Mouse (Mus musculus): ENCODE measurements around the gene Hook2. TPM values are rescaled to one million over a fixed set of nuclear protein-coding genes. Genes with fewer than 3 reads are reported as not detected.

Hook2 gene
- polyA plus RNA-seq, 1 experiment from 2014 or later, result 28.8 TPM

- Histone ChIP-seq H3K4me3 (no peak overlapping the region), H3K9me3 (no peaks in the 10 kb centered on the region), H3K27ac (no peak overlapping the region), H3K4me1 (peaks cover 24% of the 10 kb centered on the region), H3K4me2 (no peak overlapping the region), H3K27me3 (no peaks in the 10 kb centered on the region), H3K9ac (no peak overlapping the region), H3K36me3 (peaks cover 17% of the 10 kb centered on the region)
- no peak for ATAC-seq (ENCODE audit: insufficient number of reproducible peaks, low FRiP score, low TSS enrichment, low read depth)
- WGBS, result 87% methylated on average over 4 of the region's 4 CpGs
These were observed 26.5 kb upstream of the Hook2 start for GRCm38 (mm10) chr8:84963952-84964351.

- H3K4me2 ChIP-seq, result peak overlapping the region; percentile 79
- peak overlapping the region; percentile 82 for H3K27ac ChIP-seq
- peak; percentile 78 for ATAC-seq (ENCODE audit: insufficient number of reproducible peaks, low FRiP score, low TSS enrichment, low read depth)
- H3K36me3 ChIP-seq, result peaks cover 8% of the 10 kb centered on the region; the same call in 1 of the 2 replicates
- peak overlapping the region; percentile 64 for H3K9ac ChIP-seq
- H3K4me1 ChIP-seq, result peaks cover 33% of the 10 kb centered on the region
- H3K4me3 ChIP-seq, result peak overlapping the region; percentile 65
- 0% methylated on average over 41 of the region's 41 CpGs for WGBS
- no peaks in the 10 kb centered on the region for H3K9me3 ChIP-seq
- no peaks in the 10 kb centered on the region for H3K27me3 ChIP-seq
These were observed 24.6 kb upstream of the Hook2 start for GRCm38 (mm10) chr8:84965731-84966291.

GRCm38 (mm10) chr8:84966603-84967002, 23.8 kb upstream of the Hook2 start:
- Histone ChIP-seq H3K4me1 (peaks cover 39% of the 10 kb centered on the region), H3K27me3 (no peaks in the 10 kb centered on the region), H3K4me3 (peak overlapping the region; percentile 65; the same call in 1 of the 2 replicates), H3K4me2 (peak overlapping the region; percentile 79; the same call in 1 of the 2 replicates), H3K9ac (no peak overlapping the region), H3K27ac (peak overlapping the region; percentile 55), H3K9me3 (no peaks in the 10 kb centered on the region), H3K36me3 (peaks cover 14% of the 10 kb centered on the region)
- no peak for ATAC-seq (ENCODE audit: insufficient number of reproducible peaks, low FRiP score, low TSS enrichment, low read depth)
- WGBS, result 57% methylated on average over 3 of the region's 3 CpGs

- peaks cover 40% of the 10 kb centered on the region for H3K4me1 ChIP-seq
- 90% methylated on average over 13 of the region's 13 CpGs for WGBS
- no peak overlapping the region for H3K4me3 ChIP-seq
- no peaks in the 10 kb centered on the region for H3K9me3 ChIP-seq
- H3K4me2 ChIP-seq, result no peak overlapping the region
- H3K27me3 ChIP-seq, result no peaks in the 10 kb centered on the region
- H3K36me3 ChIP-seq, result peaks cover 21% of the 10 kb centered on the region
- H3K9ac ChIP-seq, result no peak overlapping the region
- ATAC-seq (ENCODE audit: insufficient number of reproducible peaks, low FRiP score, low TSS enrichment, low read depth), result no peak
- peak overlapping the region; percentile 87; the same call in 1 of the 2 replicates for H3K27ac ChIP-seq
These were observed 22.7 kb upstream of the Hook2 start for GRCm38 (mm10) chr8:84967532-84968304.

- Histone ChIP-seq H3K4me1 (peaks cover 40% of the 10 kb centered on the region), H3K27ac (peak overlapping the region; percentile 87), H3K4me2 (peak overlapping the region; percentile 83), H3K36me3 (peaks cover 29% of the 10 kb centered on the region), H3K4me3 (peak overlapping the region; percentile 58), H3K9ac (peak overlapping the region; percentile 64), H3K27me3 (no peaks in the 10 kb centered on the region), H3K9me3 (no peaks in the 10 kb centered on the region)
- no peak for ATAC-seq (ENCODE audit: insufficient number of reproducible peaks, low FRiP score, low TSS enrichment, low read depth)
- WGBS, result 8% methylated on average over 2 of the region's 2 CpGs
These were observed 21.8 kb upstream of the Hook2 start for GRCm38 (mm10) chr8:84968650-84969049.

GRCm38 (mm10) chr8:84969241-84970134, 20.9 kb upstream of the Hook2 start, which contains the start of the genes Gm49661, Prdx2 and Rnaseh2a:
TSS of gene Gm49661 (minus strand) at chr8:84969433.
TSS of gene Prdx2 (plus strand) at chr8:84969587.
TSS of gene Rnaseh2a (minus strand) at chr8:84969767.
- Histone ChIP-seq H3K27me3 (no peaks in the 10 kb centered on the region), H3K4me2 (peak within 1 kb of the TSS; percentile 83), H3K4me3 (peak within 1 kb of the TSS; percentile 58), H3K9ac (peak within 1 kb of the TSS; percentile 64), H3K4me1 (peaks cover 40% of the 10 kb centered on the region), H3K27ac (peak within 1 kb of the TSS; percentile 87), H3K36me3 (peaks cover 37% of the 10 kb centered on the region), H3K9me3 (no peaks in the 10 kb centered on the region)
- ATAC-seq (ENCODE audit: insufficient number of reproducible peaks, low FRiP score, low TSS enrichment, low read depth), result peak; percentile 66
- under 1% methylated on average over 56 of the region's 56 CpGs for WGBS

GRCm38 (mm10) chr8:84970135-84970790, 20.1 kb upstream of the Hook2 start:
- no peak for ATAC-seq (ENCODE audit: insufficient number of reproducible peaks, low FRiP score, low TSS enrichment, low read depth)
- peaks cover 36% of the 10 kb centered on the region for H3K4me1 ChIP-seq
- H3K36me3 ChIP-seq, result peaks cover 44% of the 10 kb centered on the region

GRCm38 (mm10) chr8:84970913-84971312, 19.5 kb upstream of the Hook2 start:
- no peaks in the 10 kb centered on the region for H3K9me3 ChIP-seq
- H3K4me2 ChIP-seq, result peak overlapping the region; percentile 83
- H3K27me3 ChIP-seq, result no peaks in the 10 kb centered on the region
- peaks cover 44% of the 10 kb centered on the region for H3K36me3 ChIP-seq
- peak overlapping the region; percentile 58 for H3K4me3 ChIP-seq
- WGBS, result 58% methylated on average over 5 of the region's 5 CpGs
- 0 out of 2 replicates have a peak overlapping the region, but pooled peaks have one; percentile 26 for H3K9ac ChIP-seq
- H3K4me1 ChIP-seq, result peaks cover 37% of the 10 kb centered on the region
- ATAC-seq (ENCODE audit: insufficient number of reproducible peaks, low FRiP score, low TSS enrichment, low read depth), result no peak
- no peak overlapping the region for H3K27ac ChIP-seq

More at GRCm38 (mm10) chr8:84970135-84970790, 20.1 kb upstream of the Hook2 start:
- H3K4me3 ChIP-seq, result peak overlapping the region; percentile 58
- peak overlapping the region; percentile 83 for H3K4me2 ChIP-seq
- 6% methylated on average over 21 of the region's 21 CpGs for WGBS
- peak overlapping the region; percentile 64 for H3K9ac ChIP-seq
- no peaks in the 10 kb centered on the region for H3K9me3 ChIP-seq
- H3K27ac ChIP-seq, result peak overlapping the region; percentile 87
- H3K27me3 ChIP-seq, result no peaks in the 10 kb centered on the region

GRCm38 (mm10) chr8:84973079-84973478, 17.3 kb upstream of the Hook2 start:
- Histone ChIP-seq H3K27ac (no peak overlapping the region), H3K4me1 (peaks cover 50% of the 10 kb centered on the region), H3K9ac (no peak overlapping the region), H3K4me2 (no peak overlapping the region), H3K9me3 (no peaks in the 10 kb centered on the region), H3K4me3 (no peak overlapping the region), H3K27me3 (peaks cover 12% of the 10 kb centered on the region), H3K36me3 (peaks cover 44% of the 10 kb centered on the region)
- 96% methylated on average over 1 of the region's 1 CpGs for WGBS
- ATAC-seq (ENCODE audit: insufficient number of reproducible peaks, low FRiP score, low TSS enrichment, low read depth), result no peak

- WGBS, result 66% methylated on average over 4 of the region's 4 CpGs
These were observed 16.4 kb upstream of the Hook2 start for GRCm38 (mm10) chr8:84973803-84974542.

More at GRCm38 (mm10) chr8:84973803-84974542, 16.4 kb upstream of the Hook2 start:
- Histone ChIP-seq H3K4me1 (peaks cover 53% of the 10 kb centered on the region), H3K9ac (no peak overlapping the region), H3K27me3 (peaks cover 15% of the 10 kb centered on the region), H3K4me2 (no peak overlapping the region), H3K9me3 (no peaks in the 10 kb centered on the region), H3K4me3 (no peak overlapping the region), H3K36me3 (peaks cover 44% of the 10 kb centered on the region), H3K27ac (0 out of 2 replicates have a peak overlapping the region, but pooled peaks have one; percentile 1)
- ATAC-seq (ENCODE audit: insufficient number of reproducible peaks, low FRiP score, low TSS enrichment, low read depth), result no peak
